Mouse (Mus musculus) Patski (cell line): ENCODE measurements around the gene Gp9. TPM values are rescaled to one million over a fixed set of nuclear protein-coding genes. Genes with fewer than 3 reads are reported as not detected.

Experiments
- ATAC-seq: fragments of 100-300 bp; one replicate; pipeline ENCODE4 v1.8.0; 2021
- CTCF ChIA-PET: fragments of 350-600 bp; sonication (Branson Sonifier 250); formaldehyde crosslinking; loops from one replicate; lab custom pipeline; 2022; ENCODE audit warnings: inconsistent platforms; lab: Charles Lee
- POLR2A ChIA-PET: fragments of 350-600 bp; sonication (Branson Sonifier 250); formaldehyde crosslinking; loops from one replicate; lab custom pipeline; 2022; ENCODE audit warnings: antibody characterized with exemption, inconsistent platforms; lab: Charles Lee
- DNase-seq: peaks from one replicate; pipeline ENCODE4 v3.0.0-alpha.2; 2011; ENCODE audit warnings: low read depth, low spot score
- H3K27me3 ChIP-seq: fragments of 371-371 bp; one replicate; pipeline ENCODE4 v1.5.1; 2021
- CTCF ChIP-seq: fragments of 100-300 bp; IDR thresholded peaks from one replicate; pipeline ENCODE4 v1.5.1; 2021
- in situ Hi-C: fragments of 300-500 bp; cut with MboI; formaldehyde crosslinking; loops from 3 replicates; pipeline ENCODE4 v1.11.1; 2018; ENCODE audit warnings: low pct_unique_long_range_greater_than_20kb, mixed read lengths
- polyA plus RNA-seq: library from polyadenylated mRNA; unstranded; gene quantifications from one replicate; pipeline ENCODE4 v1.2.3, GENCODE M21; 2021

Gene Gp9
- polyA plus RNA-seq, 1 experiment from 2014 or later = not detected

DNA sequence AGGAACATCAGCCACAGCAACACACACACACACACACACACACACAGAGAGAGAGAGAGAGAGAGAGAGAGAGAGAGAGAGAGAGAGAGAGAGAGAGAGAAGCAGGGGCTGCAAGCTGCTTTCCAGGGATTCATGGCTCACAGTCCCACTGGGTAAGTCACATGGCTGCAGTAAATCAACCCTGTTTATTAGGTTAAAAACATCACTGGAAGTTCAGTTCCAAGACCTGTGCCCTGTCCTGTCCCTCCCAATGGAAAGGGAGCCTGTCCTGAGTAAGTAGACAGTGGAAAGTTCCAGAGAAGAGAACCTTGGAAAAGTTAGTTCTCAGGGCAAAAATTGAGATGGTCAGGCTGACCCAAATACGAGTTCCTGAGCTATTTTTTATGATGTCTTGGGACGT, 19.4 kb downstream of the Gp9 start:
- ChIA-PET CTCF (interaction anchor here (0.6 kb wide), 1 partner anchor 12 kb away, joined by 3 read pairs; no protein-coding TSS in a partner anchor), POLR2A (interaction anchor here (0.7 to 1.0 kb wide), 2 partner anchors 12 to 14 kb away, joined by 3 read pairs; no protein-coding TSS in a partner anchor)
- in situ Hi-C loops = no loop called here
- H3K27me3 ChIP-seq = no peaks in the 10 kb centered on the region
- no peak for ATAC-seq
- no peak for DNase-seq
- no peak for TF ChIP-seq CTCF

DNA sequence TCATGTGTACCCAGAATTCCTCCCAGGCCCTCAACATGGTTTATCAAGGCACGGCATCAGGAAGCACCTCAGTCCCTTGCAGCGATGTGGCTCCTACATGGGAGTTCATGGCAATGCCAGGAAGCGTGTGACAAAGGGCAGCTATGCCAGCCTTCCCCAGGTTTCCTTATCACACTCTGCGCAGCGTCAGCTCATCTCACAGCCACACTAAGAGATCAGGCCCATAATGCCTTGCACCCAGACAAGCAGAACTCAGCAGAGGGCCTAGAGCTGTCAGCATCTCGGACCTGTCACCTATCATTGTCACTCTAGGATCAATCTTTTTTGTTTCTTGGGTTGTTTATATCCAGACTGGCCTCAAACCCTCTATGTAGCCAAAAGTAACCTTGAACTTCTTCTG, 21.7 kb downstream of the Gp9 start:
- ChIA-PET POLR2A (no interaction called here), CTCF (no interaction called here)
- in situ Hi-C loops = no loop called here
- no peak for TF ChIP-seq CTCF
- DNase-seq = no peak
- ATAC-seq = no peak
- no peaks in the 10 kb centered on the region for H3K27me3 ChIP-seq

DNA sequence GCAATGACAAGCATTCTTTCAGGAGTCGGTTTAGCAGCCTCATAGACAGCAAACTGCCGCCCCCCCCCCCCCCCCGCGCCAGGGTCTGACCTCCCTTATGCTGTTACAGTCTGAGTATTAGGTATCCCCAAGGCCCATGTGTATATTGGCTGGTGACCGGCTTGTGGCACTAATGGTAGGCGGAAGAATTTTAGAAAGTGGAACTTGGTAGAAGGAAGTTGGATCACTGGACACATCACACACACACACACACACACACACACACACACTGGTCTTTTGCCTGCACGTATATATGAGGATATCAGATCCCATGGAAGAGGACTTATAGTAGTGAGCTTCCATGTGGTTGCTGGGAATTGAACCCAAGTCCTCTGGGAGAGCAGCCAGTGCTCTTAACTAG, 24.6 kb downstream of the Gp9 start:
- ATAC-seq (no peak), DNase-seq (no peak)
- ChIA-PET POLR2A (no interaction called here), CTCF (interaction anchor here (1.3 kb wide), 1 partner anchor 10 kb away, joined by 4 read pairs; no protein-coding TSS in a partner anchor)
- no peaks in the 10 kb centered on the region for H3K27me3 ChIP-seq
- in situ Hi-C loops = no loop called here
- no peak for TF ChIP-seq CTCF

DNA sequence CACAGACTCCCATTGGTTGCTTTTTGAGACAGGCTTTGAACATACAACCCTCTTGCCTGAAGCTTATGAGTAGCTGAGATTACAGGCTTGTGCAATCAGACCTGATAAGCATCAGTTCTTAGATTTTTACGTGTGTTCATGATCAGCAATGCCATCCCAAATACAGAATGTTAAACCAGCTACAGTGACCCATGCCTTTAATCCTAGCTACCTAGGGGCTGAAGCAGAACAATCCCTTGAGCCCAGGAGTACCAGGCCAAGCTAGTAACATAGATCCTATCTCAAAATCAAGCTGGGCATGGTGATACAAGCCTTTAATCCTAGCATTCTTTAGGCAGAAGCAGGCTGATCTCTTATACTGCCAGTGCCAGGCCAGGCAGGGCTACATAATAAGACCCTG, 26.2 kb downstream of the Gp9 start:
- in situ Hi-C loops = no loop called here
- DNase-seq (no peak), ATAC-seq (no peak)
- TF ChIP-seq CTCF = no peak
- H3K27me3 ChIP-seq = no peaks in the 10 kb centered on the region
- ChIA-PET POLR2A (no interaction called here), CTCF (no interaction called here)

DNA sequence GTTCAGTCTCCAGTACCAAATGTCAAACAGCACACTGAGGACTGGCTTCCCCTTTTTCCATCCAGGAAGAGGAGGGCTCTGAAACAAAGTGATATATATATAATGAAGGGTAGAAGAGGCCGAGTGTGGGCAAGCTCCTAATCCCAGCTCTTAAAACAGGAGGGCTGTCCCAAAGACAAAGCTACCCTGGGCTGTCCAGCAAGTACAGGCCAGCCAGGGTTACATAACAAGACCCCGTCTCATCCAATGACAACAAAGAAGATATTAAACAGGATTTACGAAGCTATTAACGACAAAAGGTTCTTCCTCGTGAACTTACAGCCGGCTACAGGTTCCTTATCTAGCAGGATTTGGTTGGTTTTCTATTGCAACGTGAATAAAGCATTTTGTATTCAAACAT, 27.0 kb downstream of the Gp9 start:
- DNase-seq (no peak), ATAC-seq (no peak)
- in situ Hi-C loops = no loop called here
- POLR2A ChIA-PET = no interaction called here
- H3K27me3 ChIP-seq = no peaks in the 10 kb centered on the region
- no peak for TF ChIP-seq CTCF
- CTCF ChIA-PET = no interaction called here

DNA sequence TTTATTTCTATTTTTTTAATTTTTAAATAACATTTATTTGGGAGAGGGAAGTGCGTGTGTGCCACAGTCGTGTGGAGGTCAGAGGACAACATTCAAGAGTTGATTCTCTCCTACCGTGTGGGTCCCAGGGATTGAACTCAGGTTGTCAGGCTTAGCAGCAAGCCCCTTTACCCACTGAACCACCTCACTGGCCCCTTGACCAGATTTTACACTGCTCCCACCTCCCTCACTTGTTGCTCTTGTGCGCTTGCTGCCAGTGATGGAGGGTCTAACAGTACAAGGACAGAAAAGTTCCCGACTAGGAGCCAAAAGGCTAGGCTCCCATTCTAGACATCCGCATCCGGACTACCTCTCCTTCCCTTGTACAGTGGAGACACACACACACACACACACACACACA, 27.6 kb downstream of the Gp9 start:
- ATAC-seq (no peak), DNase-seq (no peak)
- CTCF ChIA-PET = no interaction called here
- POLR2A ChIA-PET = no interaction called here
- in situ Hi-C loops = no loop called here
- TF ChIP-seq CTCF = no peak
- H3K27me3 ChIP-seq = no peaks in the 10 kb centered on the region

DNA sequence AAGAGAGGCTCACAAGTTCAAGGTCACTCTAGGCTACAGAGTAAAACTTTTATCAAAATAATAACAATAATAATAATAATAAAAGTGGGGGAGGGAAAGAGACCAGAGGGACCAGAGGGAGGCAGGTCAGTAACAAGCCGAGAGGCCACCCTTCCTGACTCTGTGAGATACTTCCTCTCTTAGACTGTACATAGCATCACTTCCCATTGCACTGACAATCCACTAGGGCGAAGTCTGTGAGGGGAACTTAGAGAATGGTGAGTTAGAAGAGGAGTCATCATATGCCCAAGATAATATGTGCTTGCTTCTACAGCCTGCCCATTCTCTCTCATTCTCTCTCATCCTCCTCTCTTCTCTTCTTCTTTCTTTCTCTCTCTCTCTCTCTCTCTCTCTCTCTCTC, 28.2 kb downstream of the Gp9 start:
- CTCF ChIA-PET = no interaction called here
- POLR2A ChIA-PET = no interaction called here
- no peak for DNase-seq
- no peak for ATAC-seq
- no peaks in the 10 kb centered on the region for H3K27me3 ChIP-seq
- no peak for TF ChIP-seq CTCF
- in situ Hi-C loops = no loop called here

DNA sequence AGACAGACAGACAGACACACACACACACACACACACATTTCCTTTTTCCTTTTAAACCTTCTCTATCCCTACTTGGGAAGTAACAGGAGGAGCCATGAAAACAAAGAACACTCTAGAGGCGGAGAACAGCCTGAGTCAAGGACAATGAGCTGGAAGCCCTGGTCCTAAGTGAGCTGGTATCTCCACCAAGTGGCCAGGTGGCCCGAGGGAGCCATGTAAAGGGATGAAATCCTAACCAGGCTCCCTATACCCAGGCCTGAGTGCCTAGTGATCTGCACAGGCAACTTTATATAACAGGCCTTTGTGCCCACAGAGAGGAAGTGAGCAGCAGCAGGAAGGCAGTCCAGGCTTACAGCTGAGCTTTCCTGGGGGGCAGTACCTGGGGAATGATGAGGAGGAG, 29.0 kb downstream of the Gp9 start:
- H3K27me3 ChIP-seq = no peaks in the 10 kb centered on the region
- ChIA-PET POLR2A (no interaction called here), CTCF (no interaction called here)
- in situ Hi-C loops = no loop called here
- no peak for TF ChIP-seq CTCF
- ATAC-seq = no peak
- DNase-seq = no peak

DNA sequence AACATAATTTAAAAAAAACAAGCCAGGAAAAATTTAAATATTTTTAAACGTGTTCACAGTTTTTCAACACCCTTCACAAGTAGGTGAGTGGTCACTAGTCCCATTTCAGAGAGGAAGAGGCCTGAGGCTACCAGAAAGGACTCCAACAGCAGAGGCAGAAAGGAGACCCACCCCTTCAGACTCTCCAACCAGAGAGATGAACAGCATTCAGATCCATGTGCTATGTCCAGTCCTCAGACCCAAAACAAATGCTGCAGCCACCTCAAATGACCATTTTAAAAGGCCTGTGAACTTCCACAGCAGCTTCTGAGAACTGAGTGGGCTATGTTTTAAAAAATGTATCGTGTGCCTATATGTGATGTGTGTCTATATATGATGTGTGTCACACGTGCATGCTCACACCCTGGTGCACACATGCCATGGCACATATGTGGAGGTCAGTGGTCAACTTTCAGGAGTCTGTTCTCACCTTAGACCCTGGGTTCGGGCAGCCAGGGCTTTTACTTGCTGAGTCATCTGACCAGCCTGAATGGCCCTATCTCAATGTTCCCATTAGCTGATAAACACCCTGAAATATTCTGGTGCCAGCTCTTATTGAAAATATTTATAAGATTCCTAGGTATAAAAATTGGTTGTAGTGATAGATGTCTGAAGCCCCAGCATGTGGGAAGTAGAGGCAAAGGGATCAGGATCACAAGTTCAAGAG, 30.0 kb downstream of the Gp9 start:
- no peak for TF ChIP-seq CTCF
- no peak for DNase-seq
- CTCF ChIA-PET = no interaction called here

DNA sequence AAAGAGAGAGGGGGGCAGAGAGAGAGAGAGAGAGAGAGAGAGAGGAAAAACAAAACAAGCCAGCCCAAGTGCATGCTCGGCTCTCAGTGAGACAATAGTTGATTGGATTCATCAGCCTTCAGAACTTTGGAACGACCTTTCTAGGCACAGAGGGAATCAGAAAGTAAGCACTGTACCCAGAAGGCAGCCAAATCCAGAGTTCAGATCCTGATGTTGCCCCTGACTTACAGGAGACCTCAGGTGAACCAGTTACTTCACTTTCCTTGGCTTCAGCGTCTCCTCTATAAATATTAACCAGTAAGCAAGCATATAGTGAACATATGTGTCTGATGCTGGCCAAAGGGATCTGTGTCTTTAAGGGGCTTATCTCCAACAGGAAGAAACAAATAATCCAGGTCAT, 30.6 kb downstream of the Gp9 start:
- no peak for ATAC-seq
- no peaks in the 10 kb centered on the region for H3K27me3 ChIP-seq
- in situ Hi-C loops = no loop called here
- POLR2A ChIA-PET = no interaction called here
- no peak for DNase-seq
- CTCF ChIA-PET = interaction anchor here (1.2 kb wide), 2 partner anchors 11 to 45 kb away, joined by 3 read pairs; no protein-coding TSS in a partner anchor
- no peak for TF ChIP-seq CTCF

More for the DNA sequence above, 30.0 kb downstream of the Gp9 start:
- H3K27me3 ChIP-seq = no peaks in the 10 kb centered on the region
- ATAC-seq = no peak
- POLR2A ChIA-PET = no interaction called here
- in situ Hi-C loops = no loop called here

DNA sequence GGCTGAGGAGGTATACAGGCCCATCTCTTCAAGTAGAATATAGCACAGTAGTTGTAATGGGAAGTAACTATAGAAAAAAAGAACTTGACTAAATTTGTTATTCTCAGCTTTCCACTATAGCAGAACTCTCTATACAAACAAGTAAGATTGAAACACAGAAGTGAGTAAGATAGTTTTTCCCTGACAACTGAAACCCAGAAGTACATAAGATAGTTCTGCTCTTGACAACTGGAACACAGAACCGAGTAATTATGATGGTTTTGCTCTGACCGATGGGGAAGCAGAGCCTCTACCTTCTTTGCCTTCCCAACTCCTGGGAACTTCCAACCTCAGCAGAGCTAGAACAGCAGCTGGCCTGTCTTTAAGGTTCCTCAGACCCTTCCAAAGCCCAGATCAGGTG, 31.3 kb downstream of the Gp9 start:
- in situ Hi-C loops = no loop called here
- CTCF ChIA-PET = interaction anchor here (1.2 kb wide), 2 partner anchors 12 to 45 kb away, joined by 3 read pairs; no protein-coding TSS in a partner anchor

More for the DNA sequence above, 31.3 kb downstream of the Gp9 start:
- no peaks in the 10 kb centered on the region for H3K27me3 ChIP-seq
- ATAC-seq (no peak), DNase-seq (no peak)
- POLR2A ChIA-PET = interaction anchor here (1.3 kb wide), 1 partner anchor 12 kb away, joined by 3 read pairs; no protein-coding TSS in a partner anchor
- no peak for TF ChIP-seq CTCF
